Mouse (Mus musculus) lung, postnatal 0 days (tissue): ENCODE data around the gene Gm37240. TPM values are rescaled to one million over a fixed set of nuclear protein-coding genes. Genes with fewer than 3 reads are reported as not detected.
A peak's percentile ranks its signal among the peaks of the same experiment; 100 is the strongest.

ENCODE experiments used
- ATAC-seq: fragments of 200-750 bp; cut with Nextera tagmentation; 2 replicates; pipeline ENCODE4 v1.8.0; 2017; ENCODE audit warnings: moderate library complexity
- DNase-seq: peaks from one replicate; pipeline ENCODE4 v3.0.0-alpha.2; 2016; ENCODE audit warnings: low spot score
- H3K27ac ChIP-seq: fragments of 300-500 bp; sonication (generic); 2 replicates; pipeline ENCODE4 v1.5.1; 2014; ENCODE audit warnings: antibody characterized with exemption, mild to moderate bottlenecking, low read length, mixed read lengths
- H3K27me3 ChIP-seq: fragments of 300-500 bp; sonication (generic); replicated peaks from 2 replicates; pipeline ENCODE4 v1.6.1; 2014; ENCODE audit warnings: low read length, mixed read lengths; ENCODE audit not compliant: insufficient read depth
- H3K36me3 ChIP-seq: fragments of 300-500 bp; sonication (generic); 2 replicates; pipeline ENCODE4 v1.6.1; 2014; ENCODE audit warnings: low read length, mixed read lengths; ENCODE audit not compliant: insufficient read depth
- H3K4me1 ChIP-seq: fragments of 300-500 bp; sonication (generic); 2 replicates; pipeline ENCODE4 v1.6.1; 2014; ENCODE audit warnings: antibody characterized with exemption, low read depth, low read length, mixed read lengths; ENCODE audit not compliant: insufficient read depth
- H3K4me2 ChIP-seq: fragments of 300-500 bp; sonication (generic); replicated peaks from 2 replicates; pipeline ENCODE4 v1.6.1; 2014; ENCODE audit warnings: low read depth, mild to moderate bottlenecking, low read length, moderate library complexity, mixed read lengths
- H3K4me3 ChIP-seq: fragments of 300-500 bp; sonication (generic); 2 replicates; pipeline ENCODE4 v1.5.1; 2014; ENCODE audit warnings: low read depth, low read length
- H3K9ac ChIP-seq: fragments of 300-500 bp; sonication (generic); replicated peaks from 2 replicates; pipeline ENCODE4 v1.6.1; 2014; ENCODE audit warnings: low read depth, mild to moderate bottlenecking
- H3K9me3 ChIP-seq: fragments of 300-500 bp; sonication (generic); 2 replicates; pipeline ENCODE4 v1.6.1; 2016; ENCODE audit warnings: low read length, mixed read lengths
- CTCF ChIP-seq: IDR thresholded peaks from 2 replicates; pipeline ENCODE4 v1.5.1; 2016; ENCODE audit warnings: antibody characterized with exemption, mild to moderate bottlenecking
- EP300 ChIP-seq: IDR thresholded peaks from 2 replicates; pipeline ENCODE4 v1.6.1; 2016; ENCODE audit warnings: antibody characterized with exemption, mild to moderate bottlenecking, control low read depth
- WGBS: fragments of 180-500 bp; shearing (Covaris S2); extraction: QIAGEN DNeasy Blood & Tissue Kit; methylation state at CpG from one replicate; pipeline ENCODE4 v1.1.7; 2014; 5-methylcytosine and 5-hydroxymethylcytosine counted together
- polyA plus RNA-seq: library from polyadenylated mRNA; unstranded; fragments of >200 nt; fragmentation: Nextera tagmentation; extraction: Ambion mirVana; gene quantifications from 2 replicates; pipeline ENCODE4 v1.2.1, GENCODE M21; 2015

The Gm37240 gene
- polyA plus RNA-seq, 1 experiment from 2014 or later = 8.9 TPM

DNA sequence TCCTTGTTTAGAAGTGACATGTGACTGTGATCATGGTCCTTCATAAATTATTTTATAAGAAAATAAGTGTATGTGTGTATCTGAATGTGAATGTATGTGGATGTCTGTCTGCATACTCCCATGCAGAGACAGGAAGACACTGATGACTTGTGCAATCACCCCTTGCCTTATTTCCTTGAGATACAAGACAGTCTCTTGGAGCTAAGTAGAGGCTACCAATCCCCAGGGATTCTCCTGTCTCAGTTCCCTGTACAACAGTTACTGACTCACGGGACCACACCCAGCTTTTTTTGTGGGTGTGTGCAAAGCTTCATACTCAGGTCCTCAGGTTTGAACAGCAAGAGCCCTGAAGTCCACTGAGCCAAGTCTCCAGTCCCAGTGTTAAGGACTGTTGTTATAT lies 964.1 kb downstream of the Gm37240 start:
- ATAC-seq (no peak), DNase-seq (no peak)
- H3K4me3 ChIP-seq = no peak overlapping the region
- H3K9ac ChIP-seq = no peak overlapping the region
- H3K36me3 ChIP-seq = no peaks in the 10 kb centered on the region
- WGBS = 42% methylated on average over 1 of the region's 1 CpGs
- no peaks in the 10 kb centered on the region for H3K27me3 ChIP-seq
- TF ChIP-seq EP300 (no peak), CTCF (no peak)
- no peaks in the 10 kb centered on the region for H3K9me3 ChIP-seq
- no peak overlapping the region for H3K27ac ChIP-seq
- H3K4me1 ChIP-seq = 0 out of 2 replicates have a peak, but pooled peaks cover 3% of the 10 kb centered on the region
- no peak overlapping the region for H3K4me2 ChIP-seq

DNA sequence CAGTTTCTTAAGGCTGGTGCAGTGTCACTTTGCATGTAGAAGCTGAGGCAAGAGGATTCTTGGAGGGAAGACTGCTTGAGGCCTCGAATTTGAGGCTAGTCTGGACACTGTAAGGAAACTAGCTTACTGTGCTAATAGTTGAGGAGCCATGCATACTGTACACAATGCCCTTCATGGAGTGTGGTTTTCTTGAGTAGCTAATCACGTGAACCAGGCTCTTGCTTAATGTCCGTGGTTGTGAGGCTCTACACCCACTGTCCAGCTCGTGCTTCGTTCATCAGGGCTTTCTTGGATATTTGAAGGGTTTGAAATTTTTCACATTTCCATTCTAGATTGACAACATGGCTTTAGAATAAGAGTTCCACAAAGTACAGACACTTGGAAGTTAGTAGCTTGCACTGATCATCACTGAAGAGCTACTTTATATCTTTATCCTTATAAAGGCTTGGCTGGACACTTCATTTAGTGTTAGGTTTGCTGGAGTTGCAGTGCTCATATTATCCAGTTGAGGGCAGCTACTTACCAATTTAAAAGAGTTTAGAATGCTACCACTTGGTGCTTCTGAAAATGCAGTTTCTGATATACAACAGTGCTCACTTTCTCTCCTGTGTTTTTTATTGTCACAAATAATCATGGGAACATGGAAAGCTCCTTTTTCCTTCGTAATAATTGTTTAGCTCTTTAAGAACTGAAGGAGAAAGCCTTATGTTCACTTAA lies 965.5 kb downstream of the Gm37240 start:
- no peak overlapping the region for H3K27ac ChIP-seq
- 70% methylated on average over 6 of the region's 6 CpGs for WGBS
- H3K9me3 ChIP-seq = no peaks in the 10 kb centered on the region
- H3K9ac ChIP-seq = no peak overlapping the region
- DNase-seq = peak; percentile 73
- H3K27me3 ChIP-seq = no peaks in the 10 kb centered on the region
- TF ChIP-seq EP300 (no peak), CTCF (peak; percentile 72)
- H3K4me1 ChIP-seq = 0 out of 2 replicates have a peak, but pooled peaks cover 3% of the 10 kb centered on the region
- no peak overlapping the region for H3K4me2 ChIP-seq
- no peak overlapping the region for H3K4me3 ChIP-seq
- ATAC-seq = 0 out of 2 replicates have a peak, but pooled peaks have one; percentile 41
- no peaks in the 10 kb centered on the region for H3K36me3 ChIP-seq

DNA sequence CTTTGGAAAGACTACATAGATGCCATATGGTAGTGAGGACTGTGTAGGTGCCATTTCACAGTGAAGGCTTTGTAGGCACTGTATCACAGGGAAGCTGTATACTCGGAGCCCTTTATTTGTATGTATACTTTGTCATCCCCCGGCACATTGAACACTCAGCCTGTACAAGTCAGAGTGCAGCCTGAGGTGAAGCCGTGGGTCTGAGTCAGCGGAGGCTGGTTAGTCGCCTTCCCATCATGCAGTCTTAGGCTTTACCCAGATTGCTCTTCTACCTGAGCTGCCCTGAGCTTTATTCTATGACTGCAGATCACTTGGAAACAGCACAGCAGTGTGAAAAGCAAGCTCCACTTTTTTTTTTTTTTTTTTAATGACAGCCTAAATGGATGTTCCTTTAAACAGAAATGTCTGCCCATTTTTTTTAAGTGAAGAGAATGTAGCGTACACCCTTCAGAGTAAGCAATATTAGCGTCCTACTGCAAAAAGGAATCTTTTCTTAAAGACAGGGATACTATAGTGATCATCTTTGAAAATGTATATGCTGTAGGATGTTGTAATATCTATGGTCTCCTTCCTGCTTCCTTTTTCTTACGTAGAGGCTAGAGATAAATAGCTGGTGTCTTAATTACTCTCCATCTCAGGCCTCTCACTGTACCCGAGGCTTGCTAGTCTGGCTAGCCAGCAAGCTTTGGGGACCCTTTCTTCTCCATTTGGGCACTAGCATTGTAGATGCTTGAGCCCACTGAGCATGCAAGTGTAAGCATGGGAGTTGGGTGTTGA lies 969.2 kb downstream of the Gm37240 start:
- 58% methylated on average over 9 of the region's 9 CpGs for WGBS
- no peak for ATAC-seq
- H3K27me3 ChIP-seq = no peaks in the 10 kb centered on the region
- H3K9me3 ChIP-seq = no peaks in the 10 kb centered on the region
- no peaks in the 10 kb centered on the region for H3K4me1 ChIP-seq
- H3K4me3 ChIP-seq = no peak overlapping the region
- H3K36me3 ChIP-seq = no peaks in the 10 kb centered on the region
- H3K9ac ChIP-seq = no peak overlapping the region
- H3K27ac ChIP-seq = no peak overlapping the region
- no peak for DNase-seq
- TF ChIP-seq EP300 = no peak
- TF ChIP-seq CTCF = no peak
- no peak overlapping the region for H3K4me2 ChIP-seq

DNA sequence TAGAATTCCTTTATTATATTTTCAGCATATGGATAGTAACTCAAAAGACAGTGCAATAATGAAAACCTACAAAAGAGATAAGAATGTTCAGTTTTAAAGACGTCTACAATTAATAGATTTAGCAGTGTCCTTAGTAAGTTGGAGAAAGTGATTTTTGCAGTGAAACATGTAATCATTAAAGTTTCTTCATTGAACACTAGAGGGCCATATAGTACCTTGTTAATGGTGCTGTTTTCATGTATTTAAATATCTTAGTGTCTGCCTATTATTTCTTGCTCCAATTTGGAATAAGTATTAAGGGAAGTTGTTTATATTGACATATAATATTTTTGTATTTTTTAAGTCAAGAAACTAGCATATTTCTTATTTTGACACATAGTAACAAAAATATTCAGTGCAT lies 973.0 kb downstream of the Gm37240 start:
- no peak overlapping the region for H3K27ac ChIP-seq
- no peak for ATAC-seq
- H3K4me2 ChIP-seq = no peak overlapping the region
- H3K9me3 ChIP-seq = no peaks in the 10 kb centered on the region
- H3K36me3 ChIP-seq = no peaks in the 10 kb centered on the region
- no peaks in the 10 kb centered on the region for H3K4me1 ChIP-seq
- no peak overlapping the region for H3K9ac ChIP-seq
- peak; percentile 34 for DNase-seq
- no peak for TF ChIP-seq EP300
- peak; percentile 42 for TF ChIP-seq CTCF
- H3K4me3 ChIP-seq = no peak overlapping the region
- no peaks in the 10 kb centered on the region for H3K27me3 ChIP-seq
- 27% methylated on average over 1 of the region's 1 CpGs for WGBS

DNA sequence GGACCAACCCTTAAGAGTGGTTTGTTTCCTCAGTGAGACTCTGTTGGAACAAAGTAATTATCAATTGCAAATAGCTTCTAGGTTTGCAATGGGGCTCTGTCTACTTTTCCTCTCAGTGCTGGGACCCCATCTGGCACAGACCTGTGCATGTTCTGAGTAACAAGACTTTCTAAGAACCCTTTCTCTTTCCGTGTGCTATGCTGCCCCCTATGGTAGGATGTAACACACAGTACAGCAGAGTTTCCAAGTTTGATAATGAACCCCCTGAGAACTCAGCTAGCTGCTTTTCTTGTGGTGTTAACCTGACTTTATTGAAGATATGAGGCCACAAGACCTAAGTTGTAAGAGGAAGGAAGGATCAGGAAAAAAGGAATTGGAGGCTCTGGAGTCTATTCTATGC lies 980.8 kb downstream of the Gm37240 start:
- H3K4me3 ChIP-seq = no peak overlapping the region
- H3K4me2 ChIP-seq = no peak overlapping the region
- H3K4me1 ChIP-seq = no peaks in the 10 kb centered on the region
- 29% methylated on average over 1 of the region's 1 CpGs for WGBS
- no peaks in the 10 kb centered on the region for H3K9me3 ChIP-seq
- ATAC-seq = no peak
- H3K9ac ChIP-seq = no peak overlapping the region
- peak; percentile 65 for DNase-seq
- no peaks in the 10 kb centered on the region for H3K36me3 ChIP-seq
- no peaks in the 10 kb centered on the region for H3K27me3 ChIP-seq
- no peak overlapping the region for H3K27ac ChIP-seq
- TF ChIP-seq EP300 (no peak), CTCF (peak; percentile 76)

DNA sequence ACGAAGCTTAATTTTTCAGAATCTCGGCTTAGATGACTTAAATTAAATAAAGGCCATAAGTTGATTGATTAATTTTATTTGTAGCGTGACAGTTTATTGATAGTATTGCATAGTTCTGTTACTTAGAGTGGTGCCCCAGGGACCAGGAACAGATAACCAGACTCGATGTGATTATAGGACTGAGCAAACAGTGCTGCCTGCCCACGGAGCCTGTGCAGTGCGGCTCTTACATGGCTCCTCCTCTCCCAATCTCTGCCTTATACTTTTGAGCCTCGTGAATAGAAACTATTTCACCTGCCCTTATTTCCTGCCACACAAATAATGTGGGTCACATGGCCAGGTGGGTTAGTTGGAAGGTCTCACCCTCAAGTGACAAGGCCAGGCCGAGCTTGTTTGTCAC lies 989.4 kb downstream of the Gm37240 start:
- Histone ChIP-seq H3K27me3 (no peaks in the 10 kb centered on the region), H3K27ac (no peak overlapping the region), H3K4me3 (no peak overlapping the region), H3K9ac (no peak overlapping the region), H3K9me3 (no peaks in the 10 kb centered on the region), H3K4me1 (no peaks in the 10 kb centered on the region), H3K36me3 (no peaks in the 10 kb centered on the region), H3K4me2 (no peak overlapping the region)
- DNase-seq (no peak), ATAC-seq (no peak)
- WGBS = 68% methylated on average over 8 of the region's 8 CpGs
- TF ChIP-seq EP300 (no peak), CTCF (no peak)
